Mouse (Mus musculus) neural tube, embryonic 11.5 days (tissue): ENCODE results near the gene Tbx21. TPM values are rescaled to one million over a fixed set of nuclear protein-coding genes. Genes with fewer than 3 reads are reported as not detected.

Experiments
- ATAC-seq: fragments of 200-750 bp; cut with Nextera tagmentation; 2 replicates; pipeline ENCODE4 v1.8.0; 2017; ENCODE audit warnings: moderate number of reproducible peaks, mild to moderate bottlenecking, moderate TSS enrichment, moderate library complexity; ENCODE audit not compliant: insufficient read depth, low FRiP score, low TSS enrichment
- DNase-seq: peaks from one replicate; pipeline ENCODE4 v3.0.0-alpha.2; 2015; ENCODE audit warnings: low spot score
- H3K27ac ChIP-seq: fragments of 300-500 bp; sonication (generic); 2 replicates; pipeline ENCODE4 v1.5.1; 2014; ENCODE audit warnings: low read depth, mild to moderate bottlenecking, low read length
- H3K27me3 ChIP-seq: fragments of 300-500 bp; sonication (generic); 2 replicates; pipeline ENCODE4 v1.6.1; 2014; ENCODE audit warnings: mild to moderate bottlenecking, low read length, mixed read lengths; ENCODE audit not compliant: control insufficient read depth, insufficient read depth
- H3K36me3 ChIP-seq: fragments of 300-500 bp; sonication (generic); 2 replicates; pipeline ENCODE4 v1.6.1; 2014; ENCODE audit warnings: mild to moderate bottlenecking, low read length, moderate library complexity, mixed read lengths; ENCODE audit not compliant: control insufficient read depth, insufficient read depth
- H3K4me1 ChIP-seq: fragments of 300-500 bp; sonication (generic); 2 replicates; pipeline ENCODE4 v1.6.1; 2014; ENCODE audit warnings: low read length, mixed read lengths; ENCODE audit not compliant: control insufficient read depth, insufficient read depth
- H3K4me2 ChIP-seq: fragments of 300-500 bp; sonication (generic); 2 replicates; pipeline ENCODE4 v1.6.1; 2014; ENCODE audit warnings: low read depth, mild to moderate bottlenecking, moderate library complexity
- H3K4me3 ChIP-seq: fragments of 300-500 bp; sonication (generic); 2 replicates; pipeline ENCODE4 v1.5.1; 2014; ENCODE audit warnings: low read depth, low read length
- H3K9ac ChIP-seq: fragments of 300-500 bp; sonication (generic); 2 replicates; pipeline ENCODE4 v1.6.1; 2014; ENCODE audit warnings: mild to moderate bottlenecking, low read length
- H3K9me3 ChIP-seq: fragments of 300-500 bp; sonication (generic); 2 replicates; pipeline ENCODE4 v1.6.1; 2016; ENCODE audit warnings: low read length; ENCODE audit not compliant: control insufficient read depth
- WGBS: fragments of 180-500 bp; shearing (Covaris S2); extraction: QIAGEN DNeasy Blood & Tissue Kit; methylation state at CpG from one replicate; pipeline ENCODE4 v1.1.7; 2014; 5-methylcytosine and 5-hydroxymethylcytosine counted together
- polyA plus RNA-seq: library from polyadenylated mRNA; unstranded; fragments of >200 nt; fragmentation: Nextera tagmentation; extraction: Ambion mirVana; gene quantifications from 2 replicates; pipeline ENCODE4 v1.2.1, GENCODE M21; 2014

Gene Tbx21
- polyA plus RNA-seq, 1 experiment from 2014 or later, result 0.21 TPM

GRCm38 (mm10) chr11:97142159-97142608 lies 27.1 kb upstream of the Tbx21 start:
- no peak overlapping the region for H3K4me3 ChIP-seq
- WGBS, result 68% methylated on average over 8 of the region's 8 CpGs
- H3K9me3 ChIP-seq, result no peaks in the 10 kb centered on the region
- H3K9ac ChIP-seq, result no peak overlapping the region
- no peaks in the 10 kb centered on the region for H3K36me3 ChIP-seq
- peaks cover 13% of the 10 kb centered on the region for H3K27me3 ChIP-seq
- H3K4me2 ChIP-seq, result no peak overlapping the region
- ATAC-seq, result no peak
- no peak overlapping the region for H3K27ac ChIP-seq
- peaks cover 20% of the 10 kb centered on the region for H3K4me1 ChIP-seq
- no peak for DNase-seq

- no peak overlapping the region for H3K9ac ChIP-seq
- H3K4me3 ChIP-seq, result no peak overlapping the region
- WGBS, result 79% methylated on average over 4 of the region's 4 CpGs
- H3K9me3 ChIP-seq, result no peaks in the 10 kb centered on the region
- no peak for ATAC-seq
- no peaks in the 10 kb centered on the region for H3K36me3 ChIP-seq
- H3K4me2 ChIP-seq, result no peak overlapping the region
- no peak for DNase-seq
- H3K27me3 ChIP-seq, result peaks cover 13% of the 10 kb centered on the region
- H3K4me1 ChIP-seq, result peaks cover 17% of the 10 kb centered on the region
- H3K27ac ChIP-seq, result no peak overlapping the region
Observed at GRCm38 (mm10) chr11:97140811-97141210, 25.7 kb upstream of the Tbx21 start.

- Histone ChIP-seq H3K4me2 (peak overlapping the region; percentile 83), H3K4me1 (peaks cover 17% of the 10 kb centered on the region), H3K36me3 (no peaks in the 10 kb centered on the region), H3K9me3 (no peaks in the 10 kb centered on the region), H3K27me3 (peaks cover 13% of the 10 kb centered on the region), H3K4me3 (peak overlapping the region; percentile 37), H3K9ac (peak overlapping the region; percentile 76), H3K27ac (no peak overlapping the region)
- ATAC-seq (0 out of 2 replicates have a peak, but pooled peaks have one; percentile 18), DNase-seq (no peak)
- WGBS, result 8% methylated on average over 14 of the region's 15 CpGs
Observed at GRCm38 (mm10) chr11:97139256-97139655, 24.1 kb upstream of the Tbx21 start.

GRCm38 (mm10) chr11:97138554-97139226 lies 23.6 kb upstream of the Tbx21 start:
- Histone ChIP-seq H3K4me2 (peak overlapping the region; percentile 83), H3K4me3 (peak overlapping the region; percentile 37), H3K9ac (peak overlapping the region; percentile 76), H3K36me3 (no peaks in the 10 kb centered on the region), H3K27me3 (peaks cover 13% of the 10 kb centered on the region), H3K4me1 (peaks cover 17% of the 10 kb centered on the region), H3K9me3 (no peaks in the 10 kb centered on the region), H3K27ac (peak overlapping the region; percentile 70)
- DNase-seq, result peak; percentile 72
- ATAC-seq, result peak; percentile 68
- 5% methylated on average over 52 of the region's 69 CpGs for WGBS

GRCm38 (mm10) chr11:97133270-97133669 lies 18.1 kb upstream of the Tbx21 start:
- DNase-seq (no peak), ATAC-seq (no peak)
- Histone ChIP-seq H3K27me3 (no peaks in the 10 kb centered on the region), H3K9me3 (no peaks in the 10 kb centered on the region), H3K9ac (no peak overlapping the region), H3K4me2 (no peak overlapping the region), H3K4me1 (peaks cover 5% of the 10 kb centered on the region), H3K27ac (no peak overlapping the region), H3K36me3 (no peaks in the 10 kb centered on the region), H3K4me3 (no peak overlapping the region)
- WGBS, result 55% methylated on average over 5 of the region's 5 CpGs

- no peak for ATAC-seq
- Histone ChIP-seq H3K9me3 (no peaks in the 10 kb centered on the region), H3K4me3 (no peak overlapping the region), H3K36me3 (no peaks in the 10 kb centered on the region), H3K9ac (no peak overlapping the region), H3K27ac (no peak overlapping the region), H3K27me3 (no peaks in the 10 kb centered on the region), H3K4me2 (no peak overlapping the region), H3K4me1 (0 out of 2 replicates have a peak, but pooled peaks cover 5% of the 10 kb centered on the region)
- no peak for DNase-seq
- WGBS, result 24% methylated on average over 6 of the region's 6 CpGs
Observed at GRCm38 (mm10) chr11:97132185-97132584, 17.1 kb upstream of the Tbx21 start.

- Histone ChIP-seq H3K9ac (no peak overlapping the region), H3K9me3 (no peaks in the 10 kb centered on the region), H3K36me3 (no peaks in the 10 kb centered on the region), H3K4me2 (no peak overlapping the region), H3K4me1 (peaks cover 5% of the 10 kb centered on the region; the same call in 1 of the 2 replicates), H3K27me3 (no peaks in the 10 kb centered on the region), H3K4me3 (no peak overlapping the region), H3K27ac (no peak overlapping the region)
- WGBS, result 79% methylated on average over 2 of the region's 2 CpGs
- DNase-seq (no peak), ATAC-seq (no peak)
Observed at GRCm38 (mm10) chr11:97131683-97132082, 16.6 kb upstream of the Tbx21 start.

GRCm38 (mm10) chr11:97130318-97130717 lies 15.2 kb upstream of the Tbx21 start:
- H3K27me3 ChIP-seq, result no peaks in the 10 kb centered on the region
- H3K4me3 ChIP-seq, result no peak overlapping the region
- WGBS, result 88% methylated on average over 7 of the region's 7 CpGs
- no peak overlapping the region for H3K9ac ChIP-seq
- no peak overlapping the region for H3K4me2 ChIP-seq
- no peak overlapping the region for H3K27ac ChIP-seq
- DNase-seq (no peak), ATAC-seq (no peak)
- H3K9me3 ChIP-seq, result no peaks in the 10 kb centered on the region
- no peaks in the 10 kb centered on the region for H3K36me3 ChIP-seq
- peaks cover 5% of the 10 kb centered on the region; the same call in 1 of the 2 replicates for H3K4me1 ChIP-seq

GRCm38 (mm10) chr11:97128956-97129355 lies 13.8 kb upstream of the Tbx21 start:
- Histone ChIP-seq H3K36me3 (no peaks in the 10 kb centered on the region), H3K4me3 (no peak overlapping the region), H3K27me3 (no peaks in the 10 kb centered on the region), H3K27ac (no peak overlapping the region), H3K4me2 (no peak overlapping the region), H3K9me3 (no peaks in the 10 kb centered on the region), H3K4me1 (peaks cover 5% of the 10 kb centered on the region; the same call in 1 of the 2 replicates), H3K9ac (no peak overlapping the region)
- ATAC-seq (no peak), DNase-seq (no peak)
- 78% methylated on average over 3 of the region's 3 CpGs for WGBS
